Mouse (Mus musculus) adrenal gland, postnatal 25 days (tissue): ENCODE measurements at regions not wholly inside any gene's neighbourhood (a gene's known extent, or its start where the extent isn't known, plus 50 kb on each side); places are given as distances from the start of the nearest gene placed in this dataset.

Experiments
- DNase-seq: peaks from one replicate; pipeline ENCODE4 v3.0.0; 2021; ENCODE audit warnings: mixed read lengths

GRCm38 (mm10) chr6:98872334-98872733 lies 529.8 kb upstream of the Gm765 start:
- no peak for DNase-seq

- no peak for DNase-seq
Measured at GRCm38 (mm10) chr6:98869772-98870171, 527.2 kb upstream of the Gm765 start.

DNA sequence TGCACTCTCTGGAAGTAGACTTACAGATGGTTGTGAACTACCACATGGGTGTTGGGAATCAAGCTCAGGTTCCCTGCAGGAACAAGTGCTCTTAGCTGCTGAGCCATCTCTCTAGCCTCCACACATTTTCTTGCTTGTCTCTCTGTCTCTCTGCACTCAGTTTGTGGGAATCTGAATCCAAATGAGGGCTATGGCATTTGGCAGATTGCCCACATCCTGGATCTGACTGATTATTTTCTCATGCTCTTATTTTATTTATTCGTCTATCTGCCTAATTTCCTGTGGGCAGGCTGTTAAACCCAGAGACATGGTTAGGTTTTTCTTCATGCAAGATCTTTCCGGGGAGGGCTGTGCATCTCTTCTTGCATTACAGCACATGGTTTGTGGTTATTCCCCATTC lies 521.8 kb upstream of the Gm765 start:
- DNase-seq: no peak

DNA sequence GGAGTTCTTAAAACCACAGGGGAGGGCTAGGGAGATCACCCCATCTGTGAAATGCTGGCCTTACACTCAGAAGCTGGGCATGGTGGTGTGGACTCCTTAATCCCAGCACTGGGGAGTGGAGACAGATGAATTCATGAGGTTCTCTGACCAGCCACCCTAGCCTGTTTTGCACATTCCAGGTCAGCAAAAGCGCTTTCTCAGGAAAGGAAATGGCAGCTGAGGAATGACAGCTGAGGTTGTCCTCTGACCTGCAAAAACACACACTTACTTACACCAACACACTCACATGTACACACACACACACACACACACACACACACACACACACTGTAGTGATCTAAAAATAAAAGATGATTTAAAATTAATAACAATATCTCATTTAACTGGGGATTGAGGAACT lies 513.4 kb upstream of the Gm765 start:
- no peak for DNase-seq

- no peak for DNase-seq
Measured at GRCm38 (mm10) chr6:98850906-98851305, 508.4 kb upstream of the Gm765 start.

DNA sequence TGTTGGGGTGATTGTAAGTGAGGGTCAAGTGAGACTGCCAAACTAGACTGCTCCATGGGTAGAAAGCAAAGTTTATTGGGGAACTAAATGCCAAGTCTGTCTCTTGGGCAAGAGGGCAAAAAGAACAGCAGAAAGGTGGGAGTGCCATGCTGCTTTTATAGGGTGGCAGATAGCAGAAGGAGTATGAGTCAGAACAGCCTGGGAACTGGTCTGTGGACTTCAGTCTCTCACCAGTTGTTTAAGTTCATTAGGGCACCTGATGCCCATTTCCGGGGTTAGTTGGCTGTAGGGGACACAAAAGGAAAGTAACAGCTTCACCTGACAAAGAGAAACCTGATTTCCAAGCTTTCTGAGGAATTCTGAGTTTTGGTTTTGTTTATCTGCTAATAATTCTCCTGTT lies 506.3 kb upstream of the Gm765 start:
- no peak for DNase-seq

- DNase-seq: no peak
Measured at GRCm38 (mm10) chr6:98846001-98846695, 503.6 kb upstream of the Gm765 start.

- DNase-seq: no peak
Measured at GRCm38 (mm10) chr6:98843598-98843997, 501.0 kb upstream of the Gm765 start.

DNA sequence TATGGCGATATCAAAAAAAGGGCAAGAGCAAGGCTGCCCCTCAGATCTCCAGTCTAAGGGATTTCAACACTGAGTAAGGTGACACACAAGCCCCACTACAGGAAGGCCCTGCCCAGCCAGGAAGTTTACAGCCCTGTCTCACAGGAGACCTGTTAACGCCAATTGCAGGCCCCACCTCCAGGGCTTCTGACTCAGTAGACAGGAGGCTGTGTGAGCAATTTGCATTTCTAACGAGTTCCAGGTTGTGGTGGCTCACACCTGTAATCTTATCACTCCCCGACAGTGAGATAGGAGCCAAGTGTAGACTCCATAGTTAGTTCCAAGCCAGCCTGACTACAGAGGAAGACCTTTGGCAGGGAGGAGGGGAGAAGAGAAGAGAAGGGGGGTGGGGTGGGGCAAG lies 500.4 kb upstream of the Gm765 start:
- DNase-seq: no peak

GRCm38 (mm10) chr6:98833922-98834321 lies 491.4 kb upstream of the Gm765 start:
- no peak for DNase-seq

DNA sequence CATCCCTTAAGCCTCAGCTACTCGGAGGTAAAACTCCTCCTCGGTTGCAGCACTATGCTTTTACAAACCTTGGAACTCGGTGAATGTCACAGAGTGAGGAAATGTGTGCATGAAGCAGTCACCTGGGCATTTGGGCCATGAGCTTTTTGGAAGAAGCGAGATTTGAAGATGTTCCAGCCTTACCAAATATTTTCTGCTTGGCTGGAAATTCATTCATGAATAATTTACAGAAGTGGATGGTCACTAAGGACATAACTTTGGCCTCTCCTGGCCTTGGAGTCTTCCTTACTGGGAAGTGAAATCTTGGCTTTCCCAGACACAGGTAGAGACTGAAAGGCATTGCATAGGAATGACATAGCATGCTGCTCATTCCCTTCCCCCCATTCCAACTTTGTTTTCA lies 487.6 kb upstream of the Gm765 start:
- DNase-seq: no peak

DNA sequence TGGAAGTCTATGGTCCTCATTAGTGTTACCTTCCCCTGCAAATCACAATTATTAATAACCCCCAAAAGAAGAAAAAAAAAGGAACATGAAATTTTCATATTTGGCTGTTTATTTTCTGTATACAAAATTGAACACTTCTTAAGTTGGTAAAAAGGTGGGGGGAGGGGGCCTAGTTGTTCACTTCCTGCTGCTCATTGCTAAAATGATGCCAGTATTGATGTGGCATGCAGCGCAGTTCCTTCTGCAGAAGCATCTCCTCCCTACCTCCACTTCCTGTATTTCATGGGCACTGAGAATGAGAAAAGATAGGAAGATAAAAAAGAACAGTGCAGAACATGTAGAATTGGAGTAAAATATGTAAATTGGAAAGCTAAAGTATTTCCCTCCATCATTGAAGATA lies 465.5 kb upstream of the Gm765 start:
- DNase-seq: no peak

DNA sequence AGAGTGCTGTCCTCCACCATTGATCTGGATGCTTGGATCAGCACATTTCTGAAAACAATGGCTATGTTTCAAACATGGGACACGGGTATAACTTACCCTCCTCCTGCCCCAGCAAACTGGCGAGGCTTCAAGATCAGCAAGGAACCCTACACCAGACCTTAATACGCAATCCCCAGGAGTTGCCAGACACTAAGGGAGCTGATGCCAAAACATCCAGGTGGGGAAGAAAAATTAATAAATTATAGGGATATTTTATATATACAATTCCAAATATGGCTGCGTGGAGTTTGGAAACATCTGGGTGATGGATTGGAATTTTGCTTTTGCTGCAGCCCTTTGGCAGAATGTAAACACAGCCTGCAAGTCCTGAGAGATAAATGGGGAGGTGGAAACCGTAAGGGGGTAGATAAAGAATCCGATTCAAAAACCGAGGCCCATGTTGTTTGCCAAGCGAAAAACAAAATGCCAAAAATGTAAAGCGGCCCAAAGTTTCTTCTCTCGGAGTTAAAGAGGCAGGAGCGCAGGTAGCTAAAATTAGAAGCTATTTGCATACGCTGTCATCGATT lies 460.9 kb upstream of the Gm765 start:
- DNase-seq: no peak

DNA sequence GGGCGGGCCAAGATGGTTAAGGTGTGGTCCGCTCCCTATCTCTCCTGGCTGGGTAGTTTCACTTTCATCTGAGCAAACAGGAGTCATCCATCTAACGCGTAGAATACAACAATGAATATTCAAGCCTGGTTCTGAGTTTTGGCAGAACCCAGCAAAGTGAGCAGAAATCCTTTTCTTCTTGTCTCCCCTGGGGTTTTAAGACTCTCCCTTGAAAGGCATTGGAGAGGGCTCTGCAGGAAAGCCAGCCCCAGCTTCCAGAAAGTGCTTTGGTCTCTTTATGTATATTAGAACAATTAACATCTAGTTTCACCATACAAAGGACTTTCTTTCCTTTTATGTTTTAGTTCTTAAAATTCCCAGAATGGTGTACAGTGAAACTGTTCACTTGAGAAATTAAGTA lies 458.5 kb upstream of the Gm765 start:
- no peak for DNase-seq

DNA sequence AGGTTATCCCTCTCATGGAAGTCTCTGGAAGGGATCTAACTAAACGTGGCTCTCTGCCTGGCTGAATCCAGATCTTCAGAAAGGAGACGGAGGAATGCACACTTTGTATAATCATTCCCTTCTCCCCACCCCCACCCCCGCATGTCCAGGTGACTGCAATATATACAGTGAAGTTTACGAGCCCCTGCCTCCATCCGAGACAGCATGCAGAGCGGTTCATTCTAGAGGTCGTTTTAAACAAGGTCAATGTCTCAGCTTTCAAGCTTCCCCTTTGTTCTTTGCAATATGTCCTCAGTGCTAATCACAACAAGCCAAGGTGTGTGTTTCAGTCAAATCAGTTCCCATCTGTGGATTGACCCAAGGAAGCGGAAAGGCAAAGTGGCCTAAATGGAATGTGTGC lies 457.5 kb upstream of the Gm765 start:
- no peak for DNase-seq

- DNase-seq: no peak
Measured at GRCm38 (mm10) chr6:98797778-98798177, 455.2 kb upstream of the Gm765 start.

DNA sequence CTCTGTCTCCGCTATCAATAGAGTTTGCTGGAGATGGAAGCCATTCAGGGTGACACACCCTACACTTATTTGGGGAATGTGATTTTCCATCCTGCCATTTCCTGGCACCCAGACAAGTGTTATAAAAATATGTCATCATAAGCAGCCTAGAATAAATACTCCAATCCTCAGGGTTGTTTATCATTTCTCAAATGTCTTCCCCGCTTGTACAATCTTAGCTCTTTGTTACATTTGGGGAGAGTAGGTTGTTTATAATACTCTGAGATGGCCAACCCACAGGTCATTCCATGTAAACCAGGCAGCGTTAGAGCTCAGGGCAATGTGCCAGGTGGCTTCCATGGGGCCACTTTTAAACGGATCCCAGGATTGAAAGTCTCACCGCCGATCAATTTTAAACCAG lies 454.8 kb upstream of the Gm765 start:
- no peak for DNase-seq

DNA sequence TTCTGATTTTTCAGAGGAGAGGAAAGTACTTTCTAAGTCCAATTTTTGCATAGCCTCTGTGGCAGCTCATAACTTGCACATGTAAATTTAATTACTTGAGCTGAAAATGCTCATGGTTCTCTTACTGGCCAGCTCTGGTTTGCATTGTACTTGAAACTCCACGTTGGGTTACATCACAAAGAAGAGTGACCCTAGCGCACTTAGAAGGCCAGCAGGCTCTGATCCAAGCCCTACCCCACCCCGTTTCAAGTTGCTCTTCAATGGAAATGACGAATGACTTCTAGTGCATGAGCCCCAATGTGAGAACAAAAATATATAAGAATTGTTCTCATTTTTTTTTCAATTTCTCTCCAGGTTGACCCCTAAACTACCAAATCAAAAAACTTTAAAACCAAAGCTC lies 454.1 kb upstream of the Gm765 start:
- DNase-seq: no peak

- DNase-seq: no peak
Measured at GRCm38 (mm10) chr6:98787422-98787821, 444.9 kb upstream of the Gm765 start.

DNA sequence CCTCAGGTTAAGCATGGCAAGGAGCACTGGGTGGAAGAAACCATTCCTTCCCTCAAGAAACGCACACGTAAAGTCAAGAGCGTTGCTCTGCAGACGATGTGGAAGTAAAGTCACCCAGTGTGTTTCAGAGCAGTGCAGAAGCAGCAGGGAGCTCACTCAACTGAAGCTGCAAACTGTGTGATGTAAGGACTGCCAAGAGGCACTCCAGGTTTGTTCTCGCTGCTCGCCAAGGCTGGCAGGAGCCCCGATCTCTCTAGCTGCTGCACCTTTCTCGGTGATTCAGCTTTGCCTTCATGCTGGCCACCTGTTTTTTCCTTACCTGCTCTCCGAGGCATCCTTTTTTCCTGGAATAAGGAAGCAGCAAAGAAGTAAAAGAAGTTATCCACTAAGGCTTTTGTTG lies 439.5 kb upstream of the Gm765 start:
- no peak for DNase-seq

DNA sequence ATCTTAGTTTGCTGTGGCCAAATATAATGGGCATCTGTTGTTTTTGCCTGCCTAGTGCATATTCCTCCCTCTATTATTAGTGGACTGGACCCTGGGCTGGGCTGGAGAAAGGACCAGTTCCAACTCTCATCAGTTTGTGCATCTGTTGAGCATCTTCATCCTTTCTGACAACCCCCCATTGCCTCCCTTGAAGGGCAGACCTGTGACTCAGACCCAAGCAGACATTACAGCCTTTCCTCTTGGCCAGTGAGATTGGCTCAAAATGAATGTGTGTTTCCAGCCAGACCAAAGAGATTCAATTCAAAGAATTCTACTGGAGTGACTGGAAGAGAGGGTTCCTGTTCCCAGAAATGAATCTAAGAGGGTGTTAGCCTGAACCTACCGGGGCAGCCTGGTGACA lies 433.2 kb upstream of the Gm765 start:
- DNase-seq: no peak

DNA sequence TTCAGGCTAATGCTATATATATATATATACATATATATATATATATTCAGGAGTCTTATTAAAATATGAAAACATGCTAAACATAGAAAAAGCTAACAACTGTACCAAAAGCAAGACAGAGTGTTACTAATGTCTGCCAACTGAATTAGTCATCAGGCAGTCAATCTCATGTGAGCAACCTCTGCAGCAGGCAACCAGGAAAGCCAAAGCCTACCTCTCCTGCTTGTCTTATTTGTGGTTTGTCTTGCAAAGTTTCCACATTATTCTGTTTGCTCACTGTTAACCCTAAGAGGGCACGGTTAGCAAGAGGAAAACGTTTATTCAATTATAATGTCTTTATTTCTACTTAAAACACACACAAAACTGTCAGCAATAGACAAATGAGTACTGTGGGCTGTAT lies 427.4 kb upstream of the Gm765 start:
- no peak for DNase-seq

- no peak for DNase-seq
Measured at GRCm38 (mm10) chr6:98769322-98769721, 426.8 kb upstream of the Gm765 start.

DNA sequence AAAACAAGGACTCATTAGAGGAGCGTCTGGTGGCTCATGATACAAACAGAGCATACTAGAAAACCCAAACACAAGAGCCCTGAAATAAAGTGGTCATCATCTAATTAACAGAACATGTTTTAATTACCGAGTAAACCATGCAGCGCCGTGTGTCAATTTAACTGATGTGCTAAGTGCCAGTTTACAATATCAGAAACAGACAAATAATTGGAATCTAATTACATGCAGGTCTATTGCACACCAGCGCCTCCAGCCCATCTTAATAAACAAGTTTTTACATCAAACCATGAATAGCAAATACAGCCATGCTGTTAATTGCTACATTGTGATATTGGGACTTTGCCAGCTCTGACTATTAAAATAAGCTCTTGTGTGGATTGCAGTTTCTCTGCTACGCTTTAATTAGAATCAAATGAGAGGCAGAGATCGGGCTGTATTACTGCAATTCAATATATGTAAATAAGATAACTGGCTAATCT lies 425.3 kb upstream of the Gm765 start:
- DNase-seq: no peak

DNA sequence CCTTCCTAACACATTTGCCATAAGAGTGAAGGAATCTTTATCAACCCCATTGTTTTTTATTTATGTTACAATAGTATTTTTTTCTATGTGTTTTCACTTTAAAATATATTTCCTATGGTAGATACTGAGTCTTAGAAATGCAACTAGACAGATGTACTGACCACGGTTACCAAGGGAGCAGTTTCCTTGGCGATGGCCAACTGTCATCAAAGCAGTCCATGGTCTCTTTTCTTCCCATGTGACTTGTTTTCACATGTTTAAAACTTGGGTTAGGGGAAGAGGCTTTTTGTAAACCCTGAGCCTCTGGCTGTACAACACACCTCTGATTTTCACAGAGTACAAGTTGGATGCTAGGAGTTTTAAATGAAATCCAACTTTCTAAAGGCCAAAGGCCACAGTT lies 411.9 kb upstream of the Gm765 start:
- no peak for DNase-seq
